Mouse (Mus musculus) bone marrow, adult 2 months (tissue): ENCODE measurements at regions not wholly inside any gene's neighbourhood (a gene's known extent, or its start where the extent isn't known, plus 50 kb on each side); places are given as distances from the start of the nearest gene placed in this dataset.

Source experiments
- H3K27ac ChIP-seq: fragments of 200-500 bp; 2 replicates; pipeline ENCODE4 v1.5.1; 2012; ENCODE audit warnings: low read depth, mild to moderate bottlenecking, control low read depth, inconsistent platforms, low read length; ENCODE audit not compliant: control insufficient read depth, poor library complexity, insufficient read depth
- H3K4me1 ChIP-seq: fragments of 200-500 bp; 2 replicates; pipeline ENCODE4 v1.6.1; 2011; ENCODE audit warnings: low read length; ENCODE audit not compliant: control insufficient read depth, insufficient read depth
- H3K4me3 ChIP-seq: fragments of 200-500 bp; replicated peaks from 2 replicates; pipeline ENCODE3; 2011; ENCODE audit warnings: mild to moderate bottlenecking, low read depth, low read length, control low read depth; ENCODE audit not compliant: control insufficient read depth
- CTCF ChIP-seq: fragments of 200-500 bp; IDR thresholded peaks from 2 replicates; pipeline ENCODE4 v1.5.1; 2011; ENCODE audit warnings: low read length, control low read depth; ENCODE audit not compliant: control insufficient read depth, insufficient read depth
- POLR2A ChIP-seq: fragments of 200-500 bp; IDR thresholded peaks from 2 replicates; pipeline ENCODE4 v1.6.1; 2011; ENCODE audit warnings: low read depth, mild to moderate bottlenecking, control low read depth, low read length, borderline replicate concordance; ENCODE audit not compliant: control insufficient read depth
- WGBS: fragments of 180-500 bp; shearing (Covaris S2); methylation state at CpG from one replicate; pipeline ENCODE4 v1.1.7; 2018; 5-methylcytosine and 5-hydroxymethylcytosine counted together

- WGBS, result 87% methylated on average over 7 of the region's 7 CpGs
- no peak for TF ChIP-seq CTCF
- TF ChIP-seq POLR2A, result no peak
- no peaks in the 10 kb centered on the region; the same call in 1 of the 2 replicates for H3K4me1 ChIP-seq
- no peak overlapping the region for H3K4me3 ChIP-seq
- no peak overlapping the region for H3K27ac ChIP-seq
Measured at GRCm38 (mm10) chr14:102893241-102893640, 89.2 kb downstream of the Kctd12 start.

- Histone ChIP-seq H3K4me1 (no peaks in the 10 kb centered on the region; the same call in 1 of the 2 replicates), H3K4me3 (no peak overlapping the region), H3K27ac (no peak overlapping the region)
- 54% methylated on average over 4 of the region's 4 CpGs for WGBS
- no peak for TF ChIP-seq CTCF
- TF ChIP-seq POLR2A, result no peak
Measured at GRCm38 (mm10) chr14:102891552-102891951, 90.9 kb downstream of the Kctd12 start.

- no peak for TF ChIP-seq CTCF
- no peak for TF ChIP-seq POLR2A
- WGBS, result 67% methylated on average over 2 of the region's 2 CpGs
- peaks cover 4% of the 10 kb centered on the region for H3K4me1 ChIP-seq
- no peak overlapping the region for H3K4me3 ChIP-seq
- H3K27ac ChIP-seq, result no peak overlapping the region
Measured at GRCm38 (mm10) chr14:102885240-102885598, 97.2 kb downstream of the Kctd12 start.

- Histone ChIP-seq H3K27ac (no peak overlapping the region), H3K4me3 (no peak overlapping the region), H3K4me1 (peaks cover 4% of the 10 kb centered on the region)
- WGBS, result 63% methylated on average over 10 of the region's 10 CpGs
- TF ChIP-seq CTCF (no peak), POLR2A (no peak)
Measured at GRCm38 (mm10) chr14:102884539-102885239, 97.7 kb downstream of the Kctd12 start.

- Histone ChIP-seq H3K4me3 (no peak overlapping the region), H3K4me1 (peaks cover 4% of the 10 kb centered on the region), H3K27ac (peak overlapping the region; percentile 70; the same call in 1 of the 2 replicates)
- TF ChIP-seq POLR2A (no peak), CTCF (no peak)
- 53% methylated on average over 15 of the region's 15 CpGs for WGBS
Measured at GRCm38 (mm10) chr14:102883344-102884122, 98.9 kb downstream of the Kctd12 start.

GRCm38 (mm10) chr14:102882281-102882680 lies 100.2 kb downstream of the Kctd12 start:
- H3K27ac ChIP-seq, result no peak overlapping the region
- TF ChIP-seq CTCF, result no peak
- no peak for TF ChIP-seq POLR2A
- peaks cover 4% of the 10 kb centered on the region for H3K4me1 ChIP-seq
- 2% methylated on average over 3 of the region's 3 CpGs for WGBS
- no peak overlapping the region for H3K4me3 ChIP-seq

- no peak for TF ChIP-seq POLR2A
- TF ChIP-seq CTCF, result no peak
- H3K4me3 ChIP-seq, result no peak overlapping the region
- WGBS, result 68% methylated on average over 1 of the region's 1 CpGs
Measured at GRCm38 (mm10) chr14:102880658-102881083, 101.8 kb downstream of the Kctd12 start.

GRCm38 (mm10) chr14:102878572-102878971 lies 103.9 kb downstream of the Kctd12 start:
- H3K27ac ChIP-seq, result no peak overlapping the region
- TF ChIP-seq POLR2A, result no peak
- H3K4me1 ChIP-seq, result peaks cover 2% of the 10 kb centered on the region; the same call in 1 of the 2 replicates
- WGBS, result 92% methylated on average over 6 of the region's 6 CpGs
- no peak overlapping the region for H3K4me3 ChIP-seq

More at GRCm38 (mm10) chr14:102880658-102881083, 101.8 kb downstream of the Kctd12 start:
- H3K4me1 ChIP-seq, result peaks cover 4% of the 10 kb centered on the region
- H3K27ac ChIP-seq, result no peak overlapping the region
